Mouse (Mus musculus): ENCODE measurements around the gene Fam187b.

The Fam187b gene

DNA sequence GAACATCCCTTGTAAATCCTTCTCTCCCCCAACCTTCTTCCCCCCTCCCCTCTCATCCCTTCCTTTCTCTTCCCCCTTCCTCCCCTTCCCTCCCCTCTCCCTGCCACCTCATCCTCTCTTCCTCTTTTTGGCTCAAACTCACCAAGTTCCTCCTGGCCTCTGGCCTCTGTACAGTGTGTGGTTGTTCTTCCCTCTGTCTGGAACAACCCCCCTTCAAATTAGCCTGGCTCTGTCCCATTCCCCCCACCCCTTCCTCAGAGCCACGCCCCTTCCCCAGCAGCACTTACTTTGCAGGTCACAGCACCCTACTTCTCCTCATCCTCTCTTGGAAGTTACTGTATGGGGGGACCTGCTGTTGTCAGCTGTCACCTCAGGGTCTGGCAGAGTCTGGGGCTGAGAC, 34.6 kb downstream of the Fam187b start:
- no peak for DNase-seq (ENCODE audit: extremely low read depth, insufficient read length, low spot score)

DNA sequence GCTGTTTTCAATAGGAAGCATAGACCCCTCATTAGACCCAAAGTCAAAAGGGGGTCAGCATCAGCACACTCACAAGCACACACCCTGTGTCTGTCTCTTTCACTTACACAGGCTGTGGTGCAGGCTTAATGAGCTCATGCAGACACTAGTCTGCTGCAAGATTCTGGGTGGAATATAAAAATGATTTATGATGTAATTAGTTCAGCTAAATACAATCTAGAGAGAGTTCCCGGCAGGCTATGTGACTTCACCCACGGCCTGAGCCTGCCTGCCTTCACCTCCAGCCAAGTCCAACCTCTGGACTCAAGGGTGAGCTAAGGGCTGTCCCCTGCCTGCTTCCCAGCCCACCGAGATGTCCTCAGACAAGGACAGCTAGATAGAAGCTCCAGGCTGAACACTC, 35.3 kb downstream of the Fam187b start:
- DNase-seq (ENCODE audit: extremely low read depth, insufficient read length, low spot score) = no peak

DNA sequence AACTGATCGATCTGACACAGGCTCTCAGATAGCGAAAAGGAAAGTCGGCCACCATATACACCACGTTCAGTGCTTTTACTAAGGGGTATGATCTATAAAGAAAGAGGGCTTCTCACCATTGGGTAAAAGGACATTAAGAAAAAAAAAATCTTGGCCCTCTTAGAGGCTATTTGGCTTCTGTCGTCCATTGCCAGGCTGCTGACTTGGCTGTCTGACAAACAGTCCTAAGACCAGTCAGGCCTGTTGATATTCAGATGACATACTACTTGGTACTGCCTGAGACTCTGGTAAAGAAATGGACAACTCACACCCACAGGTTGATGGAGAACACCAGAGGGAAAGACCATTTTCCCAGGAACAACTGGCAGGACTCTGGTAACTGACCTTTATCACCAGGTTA, 39.4 kb downstream of the Fam187b start:
- no peak for DNase-seq (ENCODE audit: extremely low read depth, insufficient read length, low spot score)

DNA sequence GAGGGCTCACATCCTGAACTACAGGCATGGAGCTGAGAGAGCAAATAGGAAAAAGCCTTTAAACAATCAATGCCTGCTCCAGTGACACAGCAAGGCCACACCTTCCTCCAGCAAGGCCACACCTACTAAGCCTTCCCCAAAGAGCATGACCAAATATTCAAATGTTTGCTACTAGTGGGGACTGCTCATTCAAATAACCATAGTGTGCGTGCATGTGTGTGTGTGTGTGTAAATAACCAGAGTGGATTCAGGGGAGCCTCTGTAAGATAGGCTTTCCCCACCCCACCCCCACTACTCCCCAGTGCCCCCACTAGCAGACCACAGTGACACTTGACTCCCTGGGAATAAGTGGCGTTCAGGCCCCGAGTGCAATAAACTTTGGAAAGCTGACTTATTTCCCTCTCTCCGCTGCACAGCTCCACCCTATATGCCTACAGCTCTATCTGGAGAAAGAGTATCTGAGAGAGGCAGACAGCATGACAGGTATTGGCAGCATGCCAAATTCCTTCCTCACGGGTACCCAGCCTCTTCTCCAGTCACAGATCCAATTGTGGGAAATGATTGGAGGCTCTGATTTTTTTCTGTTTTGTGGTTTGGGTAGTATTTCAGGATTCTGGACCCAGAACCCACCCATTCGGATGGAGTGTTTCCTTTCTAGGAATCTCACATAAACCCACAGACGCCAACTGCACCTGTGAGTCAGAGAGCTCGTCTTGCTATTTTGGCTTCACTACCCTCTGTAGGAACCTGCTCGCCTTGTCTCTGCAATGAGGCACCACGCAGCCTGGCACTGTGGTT, 43.7 kb downstream of the Fam187b start:
- peak; percentile 36 for DNase-seq (ENCODE audit: extremely low read depth, insufficient read length, low spot score)

DNA sequence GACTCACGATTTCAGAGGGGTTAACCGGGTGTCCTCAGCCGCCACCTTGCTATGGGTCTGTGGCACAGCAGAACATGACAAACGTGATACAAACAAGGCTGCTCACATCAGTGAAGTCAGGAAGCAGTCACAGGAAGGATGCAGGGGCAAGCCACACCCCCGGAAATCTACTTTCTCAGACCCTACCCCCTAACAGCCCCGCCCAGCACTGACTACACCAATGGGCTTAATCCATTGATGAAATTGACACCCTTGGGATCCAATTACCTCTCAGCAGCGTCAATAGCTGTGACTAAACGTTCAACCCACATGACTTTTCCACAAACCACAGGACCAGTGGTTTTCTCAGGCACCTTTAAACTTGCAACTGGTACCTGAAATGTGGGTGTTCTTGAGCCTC, 55.0 kb downstream of the Fam187b start:
- DNase-seq (ENCODE audit: extremely low read depth, insufficient read length, low spot score) = peak; percentile 13

DNA sequence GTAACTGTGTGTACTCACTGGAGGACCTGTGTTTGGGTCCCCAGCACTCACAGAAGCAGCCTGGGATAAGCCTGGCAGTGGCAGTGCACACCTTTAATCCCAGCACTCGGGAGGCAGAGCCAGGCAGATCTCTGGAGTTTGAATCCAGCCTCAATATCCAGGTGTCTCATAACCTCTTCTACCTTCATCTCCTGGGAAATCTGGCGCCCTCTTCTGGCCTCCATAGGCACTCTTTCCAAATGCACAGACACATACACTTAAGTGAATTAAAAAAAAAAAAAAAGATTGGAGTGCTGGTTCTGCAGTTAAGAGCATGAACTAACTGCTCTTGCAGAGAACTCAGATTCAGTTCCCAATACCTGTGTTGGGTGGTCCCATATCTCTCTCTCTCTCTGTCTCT, 57.1 kb downstream of the Fam187b start:
- no peak for DNase-seq (ENCODE audit: extremely low read depth, insufficient read length, low spot score)

DNA sequence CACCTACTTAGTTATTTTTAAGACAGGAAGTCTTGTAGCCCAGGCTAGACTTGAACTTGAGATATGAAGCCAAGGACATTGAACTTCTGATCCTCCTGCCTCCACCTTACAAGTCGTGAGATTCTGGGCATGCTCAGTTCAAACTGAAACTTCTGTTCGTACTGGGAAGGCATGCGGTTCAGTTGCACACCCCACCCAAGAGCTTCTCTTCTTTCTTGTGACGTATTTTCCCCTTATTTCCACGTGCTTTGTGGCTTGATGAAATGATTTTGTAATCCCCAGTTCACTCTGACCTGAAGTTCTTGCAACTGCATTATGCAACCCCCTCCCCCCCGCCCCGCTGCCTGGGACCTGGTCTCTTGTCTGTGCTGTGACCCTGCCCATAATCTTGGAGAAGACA, 58.1 kb downstream of the Fam187b start:
- no peak for DNase-seq (ENCODE audit: extremely low read depth, insufficient read length, low spot score)

DNA sequence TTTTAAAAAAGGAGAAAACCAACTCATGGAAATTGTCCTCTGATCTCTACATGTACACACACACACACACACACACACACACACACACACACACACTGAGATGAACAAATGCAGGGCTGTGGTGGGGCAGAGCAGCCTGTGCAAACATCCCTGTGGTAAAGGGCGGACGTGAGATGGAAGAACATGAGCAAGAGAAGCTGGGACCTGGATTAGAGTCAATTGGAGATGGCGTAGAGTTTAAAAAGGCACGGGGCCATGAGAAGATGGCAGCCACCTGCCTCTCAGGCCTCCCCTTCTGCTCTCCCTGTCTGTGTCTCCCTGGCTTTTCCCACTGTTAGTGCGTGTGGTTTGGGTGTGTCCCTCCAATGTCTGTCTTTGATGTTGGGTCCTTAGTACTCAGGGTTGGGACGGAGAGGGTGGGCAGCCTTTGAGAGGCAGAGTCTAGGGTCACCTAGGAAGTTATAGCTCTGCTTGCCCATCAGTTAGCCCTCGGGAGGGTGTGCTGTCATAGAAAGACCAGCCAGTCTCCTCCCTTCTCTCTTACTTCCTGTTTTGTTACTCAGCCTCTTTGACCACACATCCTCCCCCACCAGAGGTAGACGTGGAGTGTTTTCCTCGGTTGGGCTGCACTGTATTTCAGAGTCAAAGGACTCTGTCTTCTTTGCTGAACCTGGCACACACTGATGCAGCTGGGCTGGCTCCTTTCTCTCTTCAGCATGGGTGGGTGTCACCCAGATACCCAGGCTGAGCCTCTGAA, 60.0 kb downstream of the Fam187b start:
- no peak for DNase-seq (ENCODE audit: extremely low read depth, insufficient read length, low spot score)

DNA sequence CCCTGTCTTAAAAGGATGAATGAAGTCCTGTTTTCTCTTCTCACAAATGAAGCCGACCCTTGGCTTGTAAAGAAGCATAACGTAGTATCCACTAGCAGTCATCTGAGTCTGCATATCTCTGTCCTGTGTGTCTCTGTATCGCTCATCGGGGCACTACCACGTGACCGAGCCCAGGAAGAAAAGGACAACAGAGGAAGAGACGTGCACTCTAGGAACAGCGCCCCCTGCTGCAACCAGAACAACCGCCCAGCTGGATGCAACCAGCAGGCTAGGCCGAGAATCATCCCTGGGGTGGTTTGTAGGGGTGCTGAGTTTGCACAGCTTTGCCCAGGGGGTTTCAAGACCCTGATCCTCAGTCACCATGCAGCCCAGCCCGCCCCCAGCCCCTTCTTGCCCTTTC, 61.2 kb downstream of the Fam187b start:
- no peak for DNase-seq (ENCODE audit: extremely low read depth, insufficient read length, low spot score)

DNA sequence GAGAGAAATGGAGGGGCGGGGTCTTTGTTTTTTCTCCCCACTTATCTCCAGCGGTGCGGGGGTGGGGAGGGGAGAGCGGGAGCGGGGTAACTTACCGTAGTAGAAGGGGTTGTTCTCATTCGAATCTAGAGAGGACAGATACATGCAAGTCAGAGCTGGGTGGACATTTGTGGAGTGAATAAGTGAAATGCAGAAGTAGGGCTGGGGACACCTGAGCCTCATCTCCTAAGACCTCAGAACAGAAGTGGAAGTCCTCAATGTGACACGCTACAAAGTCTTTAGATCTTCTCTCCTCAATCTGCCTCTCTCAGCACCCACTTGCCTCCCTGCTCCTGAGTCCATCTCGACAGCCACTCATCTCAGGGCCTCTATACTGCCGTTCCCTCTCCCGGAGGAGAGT, 61.7 kb downstream of the Fam187b start:
- DNase-seq (ENCODE audit: extremely low read depth, insufficient read length, low spot score) = no peak

DNA sequence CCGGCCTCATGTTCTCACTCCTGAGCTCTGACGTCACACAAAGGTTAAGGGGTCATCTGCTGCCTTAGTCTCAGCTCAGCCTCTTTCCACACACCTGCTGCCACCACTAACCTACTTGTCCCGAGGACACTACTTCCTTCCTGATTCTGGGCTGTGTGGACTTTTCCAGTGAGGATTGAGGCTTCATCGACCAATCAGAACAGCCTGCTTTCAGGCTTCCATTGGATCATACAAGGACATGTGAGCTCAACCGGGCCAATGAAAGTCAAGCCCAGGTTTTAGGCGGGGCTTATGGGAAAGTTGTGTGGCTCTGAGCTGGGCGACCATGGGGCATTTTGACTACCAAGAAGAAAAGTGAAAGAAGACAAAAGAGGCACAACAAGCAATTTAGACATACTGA, 63.3 kb downstream of the Fam187b start:
- no peak for DNase-seq (ENCODE audit: extremely low read depth, insufficient read length, low spot score)

DNA sequence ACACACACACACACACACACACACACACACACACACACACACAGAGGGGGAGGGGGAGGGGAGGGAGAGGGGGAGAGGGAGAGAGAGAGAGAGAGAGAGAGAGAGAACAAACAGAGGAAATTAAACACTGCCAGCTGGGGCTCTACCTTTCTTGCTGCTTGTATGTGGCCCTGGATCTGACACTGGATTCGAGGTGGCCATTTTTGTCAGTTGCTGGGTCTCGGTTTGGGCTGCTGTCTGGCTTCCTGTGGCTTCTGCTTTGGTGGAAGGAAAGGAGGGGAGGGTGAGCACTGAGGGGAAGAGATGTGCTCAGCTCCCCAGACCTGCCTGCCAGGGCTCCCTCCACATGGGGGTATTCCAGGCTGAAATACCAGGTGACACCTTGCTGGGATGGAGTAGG, 64.1 kb downstream of the Fam187b start:
- no peak for DNase-seq (ENCODE audit: extremely low read depth, insufficient read length, low spot score)

DNA sequence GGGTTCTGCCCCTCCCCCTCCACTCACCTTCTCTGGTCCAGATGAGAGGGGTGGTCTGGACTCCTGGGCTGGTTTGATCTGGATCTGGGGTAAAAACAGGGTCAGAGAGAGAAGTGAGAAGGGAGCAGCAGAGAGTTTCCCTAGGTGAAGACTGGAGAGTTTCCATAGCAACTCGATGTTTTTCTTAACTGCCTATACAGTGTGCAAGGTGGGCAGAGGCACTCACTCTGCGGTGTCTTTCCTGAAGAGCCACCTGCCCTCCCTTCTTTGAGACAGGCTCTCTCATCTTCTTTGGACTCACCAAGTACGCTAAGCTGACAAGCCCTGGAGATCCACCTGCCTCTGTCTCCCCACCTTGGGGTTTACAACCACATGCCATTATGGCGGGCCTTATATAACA, 65.4 kb downstream of the Fam187b start:
- no peak for DNase-seq (ENCODE audit: extremely low read depth, insufficient read length, low spot score)
